Mouse (Mus musculus) cerebellum, adult 2 months (tissue): ENCODE data around the gene Rbpj. TPM values are rescaled to one million over a fixed set of nuclear protein-coding genes. Genes with fewer than 3 reads are reported as not detected.

Source experiments
- DNase-seq, 2 experiments: peaks; one replicate each; pipeline ENCODE4 v3.0.0; 2021
- H3K27ac ChIP-seq: fragments of 200-500 bp; 2 replicates; pipeline ENCODE4 v1.5.1; 2012; ENCODE audit warnings: low read length, control low read depth, inconsistent platforms; ENCODE audit not compliant: insufficient read depth
- H3K27me3 ChIP-seq: fragments of 200-500 bp; 2 replicates; pipeline ENCODE4 v1.6.1; 2012; ENCODE audit warnings: inconsistent platforms, mild to moderate bottlenecking, low read length, moderate library complexity; ENCODE audit not compliant: control insufficient read depth, insufficient read depth
- H3K4me1 ChIP-seq: fragments of 200-500 bp; 2 replicates; pipeline ENCODE4 v1.6.1; 2011; ENCODE audit warnings: low read length; ENCODE audit not compliant: control insufficient read depth, insufficient read depth
- H3K4me3 ChIP-seq: fragments of 200-500 bp; replicated peaks from 2 replicates; pipeline ENCODE3; 2011; ENCODE audit warnings: mild to moderate bottlenecking, low read depth, low read length, control low read depth; ENCODE audit not compliant: insufficient read depth
- CTCF ChIP-seq: fragments of 200-500 bp; IDR thresholded peaks from 2 replicates; pipeline ENCODE4 v1.5.1; 2011; ENCODE audit warnings: low read depth, mild to moderate bottlenecking, control low read depth, low read length, moderate library complexity, borderline replicate concordance; ENCODE audit not compliant: insufficient read depth
- POLR2A ChIP-seq: fragments of 200-500 bp; IDR thresholded peaks from 2 replicates; pipeline ENCODE4 v1.6.1; 2011; ENCODE audit warnings: low read length, control low read depth, borderline replicate concordance; ENCODE audit not compliant: insufficient read depth
- WGBS: fragments of 180-500 bp; shearing (Covaris S2); methylation state at CpG from one replicate; pipeline ENCODE4 v1.1.7; 2018; 5-methylcytosine and 5-hydroxymethylcytosine counted together
- polyA plus RNA-seq: library from polyadenylated mRNA; depleted of rRNA; stranded (reverse); fragments of >200 nt; gene quantifications from 2 replicates; pipeline ENCODE4 v1.2.3, GENCODE M21; 2012; rRNA removed

Rbpj gene
- polyA plus RNA-seq, result 19.6 and 22.6 TPM in 2 replicates

DNA sequence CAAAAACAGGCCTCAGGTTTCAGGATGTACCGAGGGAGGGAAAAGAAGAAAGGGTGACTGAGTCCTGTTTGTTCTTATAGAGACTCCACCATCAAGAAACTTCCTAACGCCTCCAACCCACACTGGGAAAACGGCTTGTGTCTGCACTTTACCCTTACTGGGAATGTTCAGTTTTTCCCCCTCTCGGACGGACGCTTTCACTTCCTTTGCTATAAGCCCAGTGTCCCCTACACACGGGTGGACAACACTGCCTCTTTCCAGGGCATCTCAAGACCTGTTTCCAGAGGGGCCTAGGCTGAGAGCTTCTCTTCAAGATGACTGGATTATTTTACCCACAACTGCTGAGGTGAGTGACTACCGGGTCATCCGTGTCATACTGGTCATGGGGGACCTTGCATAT lies at the start of gene Rbpj:
TSS of gene Rbpj (plus strand) at position 270 of the 400 bp plus-strand sequence.
- WGBS, result 88% methylated on average over 9 of the region's 9 CpGs

GRCm38 (mm10) chr5:53420777-53421176 lies 45.2 kb upstream of the Rbpj start:
- Histone ChIP-seq H3K27me3 (no peaks in the 10 kb centered on the region), H3K4me3 (no peak overlapping the region), H3K4me1 (no peaks in the 10 kb centered on the region), H3K27ac (no peak overlapping the region)
- WGBS, result 85% methylated on average over 1 of the region's 1 CpGs
- no peak for TF ChIP-seq CTCF
- TF ChIP-seq POLR2A, result no peak
- DNase-seq, result no peak

More for the DNA sequence above, at the start of gene Rbpj:
- H3K4me1 ChIP-seq, result no peaks in the 10 kb centered on the region
- H3K27me3 ChIP-seq, result no peaks in the 10 kb centered on the region
- no peak for TF ChIP-seq POLR2A
- no peak for TF ChIP-seq CTCF
- H3K27ac ChIP-seq, result no peak within 1 kb of the TSS
- H3K4me3 ChIP-seq, result no peak within 1 kb of the TSS
- DNase-seq, result no peak

- Histone ChIP-seq H3K27me3 (no peaks in the 10 kb centered on the region), H3K27ac (no peak overlapping the region), H3K4me3 (no peak overlapping the region), H3K4me1 (no peaks in the 10 kb centered on the region)
- DNase-seq, result no peak
- 90% methylated on average over 4 of the region's 4 CpGs for WGBS
- TF ChIP-seq CTCF (no peak), POLR2A (no peak)
Measured at GRCm38 (mm10) chr5:53421291-53421690, 44.7 kb upstream of the Rbpj start.

DNA sequence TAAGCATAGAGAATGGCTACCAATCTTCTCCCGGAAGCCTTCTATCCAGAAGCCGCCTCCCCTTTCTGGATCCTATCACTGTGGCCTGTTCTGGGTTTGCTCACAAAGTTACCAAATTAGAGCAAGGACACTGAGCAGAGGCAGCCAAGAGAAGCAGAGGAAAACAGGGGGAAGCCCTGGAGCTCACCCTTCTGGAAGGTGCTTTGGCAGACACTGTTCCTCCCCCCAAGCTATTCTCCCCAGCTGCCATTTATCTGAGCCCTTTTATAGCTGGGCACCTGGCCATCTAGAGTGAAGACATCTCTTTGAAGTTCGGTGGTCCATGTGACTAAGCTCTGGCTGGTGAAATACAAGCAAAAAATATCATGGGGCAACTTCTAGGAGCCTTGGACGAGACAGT lies 38.5 kb upstream of the Rbpj start:
- no peak for TF ChIP-seq CTCF
- TF ChIP-seq POLR2A, result no peak

GRCm38 (mm10) chr5:53429683-53430477 lies 36.1 kb upstream of the Rbpj start:
- H3K27me3 ChIP-seq, result no peaks in the 10 kb centered on the region
- no peak overlapping the region for H3K4me3 ChIP-seq
- DNase-seq, result peak in 1 of 2 experiments; percentile 9
- 55% methylated on average over 10 of the region's 10 CpGs for WGBS
- H3K4me1 ChIP-seq, result no peaks in the 10 kb centered on the region
- H3K27ac ChIP-seq, result no peak overlapping the region
- TF ChIP-seq POLR2A (no peak), CTCF (no peak)

More for the DNA sequence above, 38.5 kb upstream of the Rbpj start:
- 50% methylated on average over 4 of the region's 4 CpGs for WGBS
- Histone ChIP-seq H3K4me3 (no peak overlapping the region), H3K4me1 (no peaks in the 10 kb centered on the region), H3K27ac (no peak overlapping the region), H3K27me3 (no peaks in the 10 kb centered on the region)
- no peak for DNase-seq

DNA sequence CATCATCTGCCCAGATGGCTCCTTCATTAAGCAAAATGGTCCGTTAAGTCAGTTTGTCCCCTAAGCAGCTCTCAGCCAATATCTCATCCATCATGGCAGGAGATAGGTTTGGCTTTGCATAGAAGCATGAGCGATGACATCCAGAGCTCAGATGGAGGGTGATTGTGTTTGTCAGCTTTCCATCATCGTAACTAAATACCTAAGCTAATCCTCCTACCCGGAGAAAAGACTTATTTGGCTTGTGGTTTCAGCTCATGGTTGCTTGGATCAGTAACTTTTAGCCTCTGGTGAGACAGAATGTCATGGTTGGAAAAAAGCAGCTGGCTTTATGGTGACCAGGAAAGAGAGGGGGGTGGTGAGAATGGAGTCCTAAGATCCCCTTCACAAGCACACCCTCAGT lies 33.5 kb upstream of the Rbpj start:
- Histone ChIP-seq H3K27ac (no peak overlapping the region), H3K4me1 (no peaks in the 10 kb centered on the region), H3K27me3 (no peaks in the 10 kb centered on the region), H3K4me3 (no peak overlapping the region)
- TF ChIP-seq CTCF, result no peak
- no peak for TF ChIP-seq POLR2A
- DNase-seq, result no peak
- 52% methylated on average over 4 of the region's 4 CpGs for WGBS

GRCm38 (mm10) chr5:53436905-53437632 lies 28.9 kb upstream of the Rbpj start:
- WGBS, result 94% methylated on average over 6 of the region's 6 CpGs
- no peak for DNase-seq
- no peak for TF ChIP-seq CTCF
- no peak for TF ChIP-seq POLR2A
- Histone ChIP-seq H3K27ac (no peak overlapping the region), H3K27me3 (no peaks in the 10 kb centered on the region), H3K4me1 (no peaks in the 10 kb centered on the region), H3K4me3 (no peak overlapping the region)

DNA sequence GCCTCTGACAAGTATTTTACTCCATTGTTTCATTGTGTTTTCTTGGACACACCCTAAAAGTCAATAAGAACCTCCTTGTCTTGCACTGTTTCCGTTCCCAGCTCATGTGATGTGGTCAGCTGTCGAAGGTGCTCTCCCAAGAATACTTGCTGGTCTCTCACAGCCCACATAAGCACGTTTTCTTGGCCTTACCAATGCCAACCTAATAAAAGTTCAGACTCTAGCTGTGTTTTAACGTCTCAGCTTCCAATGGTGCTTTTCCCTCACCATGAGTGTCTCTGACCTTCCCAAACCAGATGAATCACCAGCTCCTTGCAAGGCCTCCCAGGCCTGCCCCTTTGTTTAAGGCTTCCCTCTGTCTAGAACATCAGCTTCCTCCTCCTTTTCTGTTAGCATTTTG lies 28.2 kb upstream of the Rbpj start:
- TF ChIP-seq CTCF, result no peak
- no peak for TF ChIP-seq POLR2A
- no peak for DNase-seq
- Histone ChIP-seq H3K4me3 (no peak overlapping the region), H3K4me1 (no peaks in the 10 kb centered on the region), H3K27me3 (no peaks in the 10 kb centered on the region), H3K27ac (no peak overlapping the region)
- 77% methylated on average over 4 of the region's 4 CpGs for WGBS
